29 mouse cellular contexts compared by ENCODE assay signal in the genomic region with DNA sequence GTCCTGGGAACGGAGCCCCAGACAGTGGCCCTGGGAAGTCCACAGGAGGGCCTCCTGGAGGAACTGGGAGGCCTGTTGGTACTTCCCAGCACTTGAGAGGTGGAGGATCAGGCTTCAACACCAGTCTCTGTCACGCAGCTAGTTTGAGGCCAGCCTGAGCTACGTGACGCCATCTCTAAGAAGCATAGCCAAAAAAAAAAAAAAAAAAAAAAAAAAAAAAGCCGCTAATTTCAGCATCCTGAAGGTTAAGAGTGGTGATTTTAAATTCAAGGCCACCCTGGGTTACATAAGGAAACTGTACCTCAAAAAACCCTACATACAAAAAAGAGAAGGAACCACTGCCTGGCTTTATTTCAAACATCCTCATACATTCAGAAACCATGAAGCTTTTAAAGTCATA. TPM values are rescaled to one million over a fixed set of nuclear protein-coding genes. Genes with fewer than 3 reads are reported as not detected.
DNase-seq lines count a peak whose midpoint lies in the region; ATAC-seq and TF ChIP-seq lines count a peak whose summit lies in the region.
"Had no signal": no experiment of that assay in that cellular context is flagged by ENCODE, and none has a peak within 500 bp of the region (broad histone marks: within the 10 kb centered on the region; RNA-seq: fewer than 3 reads in every experiment).

No protein-coding gene starts in this region.

- TF ChIP-seq EP300 in MEL (IDR thresholded peaks at IDR 0.05; ENCODE audit: low read depth in 1 of 2, low read length in 2 of 2) = no peak

- no peak for DNase-seq in liver, adult 2 months (ENCODE audit: extremely low read depth, low read depth, low spot score)
- DNase-seq in 416B (ENCODE audit: low read depth) = peak; percentile 64
- DNase-seq in MEL (ENCODE audit: low read depth, low spot score) = no peak
- DNase-seq in T-cell, adult 2 months (ENCODE audit: low spot score) = no peak
- DNase-seq in gastrocnemius, postnatal 10 days = no peak
- DNase-seq in layer of hippocampus, adult 9-11 months = no peak
- DNase-seq: adrenal gland, adult 2 months; adrenal gland, postnatal 14 days; B cell, adult 2 months; cerebellum, adult 18-20 months; cerebellum, adult 9-10 months; cerebellum, postnatal 14 days; gastrocnemius, postnatal 14 days; heart, adult 18-20 months; heart, postnatal 10 days; heart, postnatal 36 days had no signal

- 70% methylated on average over 5 of the region's 5 CpGs for WGBS in liver, adult 2 months
- WGBS in liver, embryonic 12.5 days (ENCODE audit: insufficient replicate concordance) = 70% methylated on average over 5 of the region's 5 CpGs

- H3K4me3 ChIP-seq in liver, adult 2 months (ENCODE audit: insufficient read depth, low read depth, low read length) = no peak overlapping the region
- no peak overlapping the region for H3K4me3 ChIP-seq in liver, embryonic 12.5 days
- no peak overlapping the region for H3K4me3 ChIP-seq in MEL (ENCODE audit: control insufficient read depth in 1 of 2, insufficient read depth in 1 of 2, low read depth in 2 of 2, low read length in 2 of 2)
- H3K4me3 ChIP-seq: forebrain, embryonic 10.5 days; forebrain, embryonic 13.5 days; heart, embryonic 12.5 days; heart, embryonic 15.5 days had no signal

- H3K9ac ChIP-seq in liver, adult 2 months (ENCODE audit: low read depth, low read length) = no peak overlapping the region
- no peak overlapping the region for H3K9ac ChIP-seq in liver, embryonic 12.5 days
- no peak overlapping the region for H3K9ac ChIP-seq in MEL (ENCODE audit: control insufficient read depth, low read depth, low read length, poor library complexity, severe bottlenecking)
- H3K9ac ChIP-seq: forebrain, embryonic 13.5 days; heart, embryonic 12.5 days; heart, embryonic 15.5 days; hindbrain, embryonic 14.5 days had no signal

- H3K27ac ChIP-seq in liver, adult 2 months (replicated peaks; ENCODE audit: insufficient read depth, low read depth, low read length) = peak overlapping the region; percentile 31; the same call in 1 of the 2 replicates
- H3K27ac ChIP-seq in liver, embryonic 12.5 days = no peak overlapping the region
- H3K27ac ChIP-seq in MEL (ENCODE audit: control insufficient read depth, low read depth, low read length) = no peak overlapping the region
- H3K27ac ChIP-seq: forebrain, embryonic 10.5 days; forebrain, embryonic 13.5 days; heart, embryonic 15.5 days; hindbrain, embryonic 14.5 days; hindbrain, postnatal 0 days had no signal

- no peak for TF ChIP-seq POLR2A in liver, adult 2 months (IDR thresholded peaks at IDR 0.05; ENCODE audit: extremely low read depth, insufficient read depth, low read length)
- TF ChIP-seq POLR2A in MEL (IDR thresholded peaks at IDR 0.05; ENCODE audit: control insufficient read depth in 1 of 2, insufficient read depth in 1 of 2, low read depth in 1 of 2, low read length in 2 of 2, poor library complexity in 1 of 2) = no peak

- H3K4me2 ChIP-seq in liver, embryonic 12.5 days = no peak overlapping the region
- H3K4me2 ChIP-seq: forebrain, embryonic 13.5 days; heart, embryonic 12.5 days; heart, embryonic 15.5 days; hindbrain, embryonic 14.5 days had no signal

- ATAC-seq in liver, embryonic 12.5 days = no peak
- peak; percentile 6; the same call in 1 of the 2 replicates for ATAC-seq in granulocyte monocyte progenitor cell, adult 5-6 weeks (replicated peaks; ENCODE audit: poor library complexity, severe bottlenecking)
- ATAC-seq: forebrain, embryonic 13.5 days; forebrain, embryonic 16.5 days; hindbrain, postnatal 0 days; inflammation-experienced regulatory T-cells, adult 6 months; Patski had no signal

- no peaks in the 10 kb centered on the region for H3K27me3 ChIP-seq in liver, adult 2 months (ENCODE audit: control insufficient read depth, insufficient read depth, low read length)
- 0 out of 2 replicates have a peak, but pooled peaks cover 3% of the 10 kb centered on the region for H3K27me3 ChIP-seq in liver, embryonic 12.5 days (replicated peaks)
- no peaks in the 10 kb centered on the region for H3K27me3 ChIP-seq in MEL (ENCODE audit: control insufficient read depth in 1 of 2, insufficient read depth in 2 of 2, low read length in 2 of 2)
- H3K27me3 ChIP-seq: forebrain, embryonic 13.5 days; heart, embryonic 12.5 days; heart, embryonic 15.5 days; Patski had no signal

- H3K4me1 ChIP-seq in liver, adult 2 months (ENCODE audit: control insufficient read depth, insufficient read depth, low read length) = no peaks in the 10 kb centered on the region
- no peaks in the 10 kb centered on the region; the same call in 1 of the 2 replicates for H3K4me1 ChIP-seq in liver, embryonic 12.5 days
- H3K4me1 ChIP-seq in MEL (ENCODE audit: control insufficient read depth in 1 of 2, insufficient read depth in 2 of 2, low read length in 2 of 2) = peaks cover 2 to 4% of the 10 kb centered on the region in 2 experiments; a peak in 1 of 4 replicates
- H3K4me1 ChIP-seq: forebrain, embryonic 10.5 days; forebrain, embryonic 13.5 days; heart, embryonic 15.5 days had no signal

- no peak for TF ChIP-seq CTCF in liver, adult 2 months (IDR thresholded peaks at IDR 0.05; ENCODE audit: low read depth, low read length)
- no peak for TF ChIP-seq CTCF in MEL (IDR thresholded peaks at IDR 0.05 in 2 of 3, conservative IDR thresholded peaks at IDR 0.05 in 1 of 3; ENCODE audit: control insufficient read depth in 1 of 3, insufficient read depth in 1 of 3, low read depth in 2 of 3, low read length in 3 of 3, poor library complexity in 1 of 3, severe bottlenecking in 1 of 3)

- H3K36me3 ChIP-seq in liver, adult 2 months (ENCODE audit: control insufficient read depth, insufficient read depth, low read length) = no peaks in the 10 kb centered on the region
- no peaks in the 10 kb centered on the region for H3K36me3 ChIP-seq in liver, embryonic 12.5 days
- no peaks in the 10 kb centered on the region; a peak in 1 of 4 replicates for H3K36me3 ChIP-seq in MEL (ENCODE audit: control insufficient read depth in 1 of 2, insufficient read depth in 2 of 2, low read length in 2 of 2)
- H3K36me3 ChIP-seq: forebrain, embryonic 10.5 days; heart, embryonic 12.5 days; heart, embryonic 15.5 days had no signal

- TF ChIP-seq RAD21 in MEL (IDR thresholded peaks at IDR 0.05; ENCODE audit: low read depth, low read length) = no peak

- H3K79me2 ChIP-seq in liver, adult 2 months (ENCODE audit: control insufficient read depth, insufficient read depth, low read length) = no peaks in the 10 kb centered on the region
- H3K79me2 ChIP-seq in MEL (ENCODE audit: control insufficient read depth, insufficient read depth, low read length, poor library complexity) = no peaks in the 10 kb centered on the region

- no peaks in the 10 kb centered on the region for H3K9me3 ChIP-seq in liver, embryonic 12.5 days (replicated peaks)
- H3K9me3 ChIP-seq in MEL (replicated peaks; ENCODE audit: insufficient read depth, low read length) = no peaks in the 10 kb centered on the region
- H3K9me3 ChIP-seq: forebrain, embryonic 10.5 days; forebrain, embryonic 13.5 days; heart, embryonic 12.5 days; heart, embryonic 15.5 days had no signal

RNA-seq across cellular contexts. Expression of a gene that starts 6.8 kb away (rescaled TPM):
- 27.6 and 36.8 TPM in 2 replicates for total RNA-seq in liver, adult 2 months (2014; rRNA removed)
- polyA plus RNA-seq in liver, adult 2 months (2012; rRNA removed) = 52.5 and 62.5 TPM in 2 replicates
- 16.9 and 17.3 TPM in 2 replicates for polyA plus RNA-seq in liver, embryonic 12.5 days (2016; fragmentation: Nextera tagmentation; extraction: Ambion mirVana)
- total RNA-seq in MEL (2012; rRNA removed) = 6.5 and 7.0 TPM in 2 replicates
- 1 to 10 TPM in 1 of 2 experiments, not detected in 1; 7.9 TPM for polyA plus RNA-seq in MEL (2012; ENCODE audit: insufficient read depth in 1 of 2, insufficient read length in 2 of 2, low read depth in 1 of 2, low replicate concordance in 2 of 2, missing spikeins in 1 of 2)
- total RNA-seq in granulocyte monocyte progenitor cell, adult 5-6 weeks (2014; fragmentation: Nextera tagmentation) = 30.3 and 35.3 TPM in 2 replicates
- total RNA-seq in granulocyte monocyte progenitor cell, adult 5-6 weeks (2017) = 27.0 and 32.4 TPM in 2 replicates
- 1 to 10 TPM; 8.3 to 8.9 TPM for total RNA-seq in gastrocnemius, postnatal 10 days (2021)

RNA-seq across cellular contexts. Expression of a gene that starts 10.0 kb away (rescaled TPM):
- 0.13 and 0.18 TPM in 2 replicates for total RNA-seq in liver, adult 2 months (2014; rRNA removed)
- 0.34 and 0.35 TPM in 2 replicates for polyA plus RNA-seq in liver, adult 2 months (2012; rRNA removed)
- polyA plus RNA-seq in liver, embryonic 12.5 days (2016; fragmentation: Nextera tagmentation; extraction: Ambion mirVana) = 0.75 and 0.79 TPM in 2 replicates
- 0.12 TPM in 1 of 2 replicates, not detected in the other for total RNA-seq in MEL (2012; rRNA removed)
- polyA plus RNA-seq in MEL (2012; ENCODE audit: insufficient read depth in 1 of 2, insufficient read length in 2 of 2, low read depth in 1 of 2, low replicate concordance in 2 of 2, missing spikeins in 1 of 2) = under 1 TPM in 1 of 2 experiments, not detected in 1; 0.06 TPM
- total RNA-seq in granulocyte monocyte progenitor cell, adult 5-6 weeks (2014; fragmentation: Nextera tagmentation) = 0.41 TPM in 1 of 2 replicates, not detected in the other
- total RNA-seq in granulocyte monocyte progenitor cell, adult 5-6 weeks (2017) = 0.78 and 1.8 TPM in 2 replicates
- not detected for total RNA-seq in gastrocnemius, postnatal 10 days (2021)
- total RNA-seq: gastrocnemius, adult 18-20 months; gastrocnemius, postnatal 4 days; heart, postnatal 10 days; heart, postnatal 36 days; hindbrain, postnatal 0 days had no signal
- polyA plus RNA-seq: forebrain, embryonic 13.5 days; inflammation-experienced regulatory T-cells, adult 6 months had no signal

RNA-seq across cellular contexts. Expression of a gene that starts 26.0 kb away (rescaled TPM):
- total RNA-seq in liver, adult 2 months (2014; rRNA removed) = 45.2 and 54.6 TPM in 2 replicates
- polyA plus RNA-seq in liver, adult 2 months (2012; rRNA removed) = 81.8 and 103 TPM in 2 replicates
- 27.1 and 32.8 TPM in 2 replicates for polyA plus RNA-seq in liver, embryonic 12.5 days (2016; fragmentation: Nextera tagmentation; extraction: Ambion mirVana)
- total RNA-seq in MEL (2012; rRNA removed) = 66.6 and 67.4 TPM in 2 replicates
- polyA plus RNA-seq in MEL (2012; ENCODE audit: insufficient read depth in 1 of 2, insufficient read length in 2 of 2, low read depth in 1 of 2, low replicate concordance in 2 of 2, missing spikeins in 1 of 2) = 100 to 1,000 TPM in 1 of 2 experiments, not detected in 1; 113 TPM
- total RNA-seq in granulocyte monocyte progenitor cell, adult 5-6 weeks (2014; fragmentation: Nextera tagmentation) = 78.2 and 87.0 TPM in 2 replicates
- total RNA-seq in granulocyte monocyte progenitor cell, adult 5-6 weeks (2017) = 90.9 and 120 TPM in 2 replicates
- 10 to 100 TPM; 40.9 to 53.7 TPM for total RNA-seq in gastrocnemius, postnatal 10 days (2021)

RNA-seq across cellular contexts. Expression of a gene that starts 26.2 kb away (rescaled TPM):
- total RNA-seq in liver, adult 2 months (2014; rRNA removed) = 101 and 113 TPM in 2 replicates
- polyA plus RNA-seq in liver, adult 2 months (2012; rRNA removed) = 65.1 and 82.1 TPM in 2 replicates
- polyA plus RNA-seq in liver, embryonic 12.5 days (2016; fragmentation: Nextera tagmentation; extraction: Ambion mirVana) = 7.9 and 8.2 TPM in 2 replicates
- 1.6 and 2.2 TPM in 2 replicates for total RNA-seq in MEL (2012; rRNA removed)
- 1 to 10 TPM in 1 of 2 experiments, not detected in 1; 9.4 TPM for polyA plus RNA-seq in MEL (2012; ENCODE audit: insufficient read depth in 1 of 2, insufficient read length in 2 of 2, low read depth in 1 of 2, low replicate concordance in 2 of 2, missing spikeins in 1 of 2)
- 1.5 and 7.7 TPM in 2 replicates for total RNA-seq in granulocyte monocyte progenitor cell, adult 5-6 weeks (2014; fragmentation: Nextera tagmentation)
- total RNA-seq in granulocyte monocyte progenitor cell, adult 5-6 weeks (2017) = 0.47 TPM in 1 of 2 replicates, not detected in the other
- total RNA-seq in gastrocnemius, postnatal 10 days (2021) = 1 to 10 TPM; 4.3 to 5.6 TPM

RNA-seq across cellular contexts. Expression of a gene that starts 34.8 kb away (rescaled TPM):
- total RNA-seq in liver, adult 2 months (2014; rRNA removed) = 3.6 and 10.1 TPM in 2 replicates
- 10.0 and 11.2 TPM in 2 replicates for polyA plus RNA-seq in liver, adult 2 months (2012; rRNA removed)
- 0.11 and 0.21 TPM in 2 replicates for polyA plus RNA-seq in liver, embryonic 12.5 days (2016; fragmentation: Nextera tagmentation; extraction: Ambion mirVana)
- total RNA-seq in MEL (2012; rRNA removed) = 0.04 TPM in 1 of 2 replicates, not detected in the other
- not detected for polyA plus RNA-seq in MEL (2012; ENCODE audit: insufficient read depth in 1 of 2, insufficient read length in 2 of 2, low read depth in 1 of 2, low replicate concordance in 2 of 2, missing spikeins in 1 of 2)
- total RNA-seq in granulocyte monocyte progenitor cell, adult 5-6 weeks (2014; fragmentation: Nextera tagmentation) = 11.4 and 13.9 TPM in 2 replicates
- 67.7 and 68.3 TPM in 2 replicates for total RNA-seq in granulocyte monocyte progenitor cell, adult 5-6 weeks (2017)
- total RNA-seq in gastrocnemius, postnatal 10 days (2021) = 1 to 10 TPM; 2.2 to 4.3 TPM
- polyA plus RNA-seq: forebrain, embryonic 16.5 days had no signal
